In genomic region chr11:58059752-58060151, GRCm38 (mm10) we compare ENCODE assay signal across 21 mouse cellular contexts. TPM values are rescaled to one million over a fixed set of nuclear protein-coding genes. Genes with fewer than 3 reads are reported as not detected.
DNase-seq lines count a peak whose midpoint lies in the region; ATAC-seq lines count a peak whose summit lies in the region.
"Not testable (repeated sequence)": the region's sequence is repeated elsewhere in the genome, so short reads cannot be mapped to it uniquely, and the experiment has no call there.
"Had no signal": no experiment of that assay in that cellular context is flagged by ENCODE, and none has a peak within 500 bp of the region (broad histone marks: within the 10 kb centered on the region; RNA-seq: fewer than 3 reads in every experiment).

No protein-coding gene starts in this region.

- H3K27me3 ChIP-seq in hindbrain, embryonic 15.5 days; intestine, embryonic 16.5 days (replicated peaks; ENCODE audit: control insufficient read depth, insufficient read depth, low read length); liver, embryonic 15.5 days; stomach, embryonic 16.5 days (ENCODE audit: control insufficient read depth, insufficient read depth, low read length): not testable (repeated sequence)

- 92% methylated on average over 7 of the region's 7 CpGs for WGBS in hindbrain, embryonic 15.5 days
- WGBS in intestine, embryonic 16.5 days, result 83% methylated on average over 7 of the region's 7 CpGs
- WGBS in liver, embryonic 15.5 days (ENCODE audit: insufficient replicate concordance), result 83% methylated on average over 7 of the region's 7 CpGs
- WGBS in stomach, embryonic 16.5 days, result 90% methylated on average over 7 of the region's 7 CpGs

- H3K9ac ChIP-seq in hindbrain, embryonic 15.5 days; intestine, embryonic 16.5 days (ENCODE audit: low read depth, low read length); liver, embryonic 15.5 days; stomach, embryonic 16.5 days (ENCODE audit: low read length): not testable (repeated sequence)

- H3K4me1 ChIP-seq in hindbrain, embryonic 15.5 days (replicated peaks); intestine, embryonic 16.5 days (ENCODE audit: control insufficient read depth, insufficient read depth, low read length); liver, embryonic 15.5 days (replicated peaks); stomach, embryonic 16.5 days (ENCODE audit: control insufficient read depth, insufficient read depth, low read length): not testable (repeated sequence)

- DNase-seq in adrenal gland, adult (ENCODE audit: inconsistent age in 2 of 2, low spot score in 1 of 2), result peak; percentile 44 to 77
- peak; percentile 66 for DNase-seq in adrenal gland, postnatal 14 days
- DNase-seq in cerebellum, adult 9-10 months, result peak; percentile 34
- peak; percentile 38 for DNase-seq in liver

- not testable (repeated sequence) for H3K27ac ChIP-seq in hindbrain, embryonic 15.5 days (replicated peaks); intestine, embryonic 16.5 days (ENCODE audit: low read length); liver, embryonic 15.5 days (replicated peaks); stomach, embryonic 16.5 days (ENCODE audit: low read length)

- not testable (repeated sequence) for H3K9me3 ChIP-seq in hindbrain, embryonic 15.5 days; intestine, embryonic 16.5 days (ENCODE audit: control insufficient read depth, low read length); liver, embryonic 15.5 days (replicated peaks); stomach, embryonic 16.5 days (replicated peaks; ENCODE audit: control insufficient read depth, low read length)

- peaks cover 40% of the 10 kb centered on the region for H3K36me3 ChIP-seq in hindbrain, embryonic 15.5 days
- peaks cover 27% of the 10 kb centered on the region for H3K36me3 ChIP-seq in intestine, embryonic 16.5 days (ENCODE audit: control insufficient read depth, insufficient read depth, low read length)
- peaks cover 69% of the 10 kb centered on the region for H3K36me3 ChIP-seq in liver, embryonic 15.5 days (replicated peaks)
- H3K36me3 ChIP-seq in stomach, embryonic 16.5 days (ENCODE audit: control insufficient read depth, insufficient read depth, low read length), result peaks cover 17% of the 10 kb centered on the region

- ATAC-seq in hindbrain, embryonic 15.5 days (ENCODE audit: low FRiP score, low read depth), result 0 out of 2 replicates have a peak, but pooled peaks have one; percentile 36
- ATAC-seq in intestine, embryonic 16.5 days, result peak; percentile 57
- ATAC-seq in liver, embryonic 15.5 days (ENCODE audit: insufficient read depth), result peak; percentile 23; the same call in 1 of the 2 replicates
- 0 out of 2 replicates have a peak, but pooled peaks have one; percentile 30 for ATAC-seq in stomach, embryonic 16.5 days (ENCODE audit: insufficient read depth, low FRiP score)

- H3K4me2 ChIP-seq in hindbrain, embryonic 15.5 days; intestine, embryonic 16.5 days (ENCODE audit: low read depth, low read length); liver, embryonic 15.5 days; stomach, embryonic 16.5 days (ENCODE audit: low read depth, low read length): not testable (repeated sequence)

- H3K4me3 ChIP-seq in hindbrain, embryonic 15.5 days; intestine, embryonic 16.5 days (ENCODE audit: low read length); liver, embryonic 15.5 days (replicated peaks); stomach, embryonic 16.5 days (replicated peaks; ENCODE audit: low read length): not testable (repeated sequence)

RNA-seq across cellular contexts. Expression of gene Gm12248, which starts 33.2 kb away (rescaled TPM):
- 0.26 and 0.30 TPM in 2 replicates for total RNA-seq in adrenal gland, postnatal 14 days (2021)
- 0.16 TPM in 1 of 2 replicates, not detected in the other for polyA plus RNA-seq in hindbrain, embryonic 15.5 days (2015; fragmentation: Nextera tagmentation; extraction: Ambion mirVana)
- not detected in 2 replicates for polyA plus RNA-seq in intestine, embryonic 16.5 days (2015; fragmentation: Nextera tagmentation; extraction: Ambion mirVana)
- not detected in 2 replicates for polyA plus RNA-seq in liver, embryonic 15.5 days (2015; fragmentation: Nextera tagmentation; extraction: Ambion mirVana)
- polyA plus RNA-seq in stomach, embryonic 16.5 days (2015; fragmentation: Nextera tagmentation; extraction: Ambion mirVana), result not detected in 2 replicates
- total RNA-seq: common myeloid progenitor, adult 5-6 weeks; gastrocnemius, postnatal 10 days; gastrocnemius, postnatal 4 days; heart, adult 18-20 months; heart, postnatal 14 days; hematopoietic stem cell, adult 5-6 weeks had no signal
- polyA plus RNA-seq: cerebellum, adult 2 months; embryonic facial prominence, embryonic 13.5 days; forebrain, embryonic 12.5 days; forebrain, embryonic 16.5 days; frontal cortex, adult 2 months; heart, embryonic 10.5 days; heart, embryonic 15.5 days had no signal

RNA-seq across cellular contexts. Expression of gene Cnot8, which starts 44.2 kb away (rescaled TPM):
- total RNA-seq in adrenal gland, postnatal 14 days (2021), result 45.4 and 49.8 TPM in 2 replicates
- 103 and 106 TPM in 2 replicates for polyA plus RNA-seq in hindbrain, embryonic 15.5 days (2015; fragmentation: Nextera tagmentation; extraction: Ambion mirVana)
- 70.7 and 71.1 TPM in 2 replicates for polyA plus RNA-seq in intestine, embryonic 16.5 days (2015; fragmentation: Nextera tagmentation; extraction: Ambion mirVana)
- polyA plus RNA-seq in liver, embryonic 15.5 days (2015; fragmentation: Nextera tagmentation; extraction: Ambion mirVana), result 34.1 and 37.2 TPM in 2 replicates
- 71.7 and 74.6 TPM in 2 replicates for polyA plus RNA-seq in stomach, embryonic 16.5 days (2015; fragmentation: Nextera tagmentation; extraction: Ambion mirVana)

RNA-seq across cellular contexts. Expression of gene Larp1, which starts 50.9 kb away (rescaled TPM):
- 95.5 and 95.9 TPM in 2 replicates for total RNA-seq in adrenal gland, postnatal 14 days (2021)
- 20.6 and 22.4 TPM in 2 replicates for polyA plus RNA-seq in hindbrain, embryonic 15.5 days (2015; fragmentation: Nextera tagmentation; extraction: Ambion mirVana)
- polyA plus RNA-seq in intestine, embryonic 16.5 days (2015; fragmentation: Nextera tagmentation; extraction: Ambion mirVana), result 16.5 and 16.7 TPM in 2 replicates
- polyA plus RNA-seq in liver, embryonic 15.5 days (2015; fragmentation: Nextera tagmentation; extraction: Ambion mirVana), result 17.3 and 19.8 TPM in 2 replicates
- polyA plus RNA-seq in stomach, embryonic 16.5 days (2015; fragmentation: Nextera tagmentation; extraction: Ambion mirVana), result 21.8 and 22.9 TPM in 2 replicates
